Mouse (Mus musculus) cerebral cortex, adult 2 months (tissue): ENCODE results near the gene Cenpx.

Experiments used
- WGBS: fragments of 180-500 bp; shearing (Covaris S2); methylation state at CpG from one replicate; pipeline ENCODE4 v1.1.7; 2018; 5-methylcytosine and 5-hydroxymethylcytosine counted together

The Cenpx gene

GRCm38 (mm10) chr11:120703696-120704454, 9.7 kb downstream of the Cenpx start:
- 68% methylated on average over 15 of the region's 15 CpGs for WGBS

- 57% methylated on average over 10 of the region's 10 CpGs for WGBS
These were observed 15.8 kb downstream of the Cenpx start for GRCm38 (mm10) chr11:120697741-120698140.

- whole genome bisulfite sequencing: 87% methylated on average over 6 of the region's 6 CpGs
These were observed 17.0 kb downstream of the Cenpx start for GRCm38 (mm10) chr11:120696568-120696967.

GRCm38 (mm10) chr11:120695641-120696040, 17.9 kb downstream of the Cenpx start:
- 66% methylated on average over 12 of the region's 12 CpGs for WGBS

GRCm38 (mm10) chr11:120695184-120695583, 18.4 kb downstream of the Cenpx start:
- WGBS: 37% methylated on average over 4 of the region's 4 CpGs

GRCm38 (mm10) chr11:120693461-120693860, 20.1 kb downstream of the Cenpx start:
- 86% methylated on average over 3 of the region's 3 CpGs for WGBS

- 53% methylated on average over 4 of the region's 4 CpGs for WGBS
These were observed 21.0 kb downstream of the Cenpx start for GRCm38 (mm10) chr11:120692471-120693011.

GRCm38 (mm10) chr11:120689365-120689764, 24.2 kb downstream of the Cenpx start:
- 73% methylated on average over 3 of the region's 3 CpGs for WGBS

GRCm38 (mm10) chr11:120686650-120687272, 26.8 kb downstream of the Cenpx start:
- 59% methylated on average over 20 of the region's 20 CpGs for WGBS

GRCm38 (mm10) chr11:120684660-120685059, 28.9 kb downstream of the Cenpx start:
- 95% methylated on average over 2 of the region's 2 CpGs for WGBS

GRCm38 (mm10) chr11:120684086-120684485, 29.5 kb downstream of the Cenpx start:
- WGBS: 78% methylated on average over 2 of the region's 2 CpGs

GRCm38 (mm10) chr11:120683536-120683935, 30.0 kb downstream of the Cenpx start:
- WGBS: 86% methylated on average over 3 of the region's 3 CpGs

GRCm38 (mm10) chr11:120682683-120683082, 30.9 kb downstream of the Cenpx start:
- 85% methylated on average over 5 of the region's 5 CpGs for WGBS

GRCm38 (mm10) chr11:120679909-120680308, 33.6 kb downstream of the Cenpx start:
- 66% methylated on average over 3 of the region's 3 CpGs for WGBS

GRCm38 (mm10) chr11:120676951-120677350, 36.6 kb downstream of the Cenpx start:
- 97% methylated on average over 4 of the region's 4 CpGs for WGBS

- 77% methylated on average over 5 of the region's 5 CpGs for WGBS
These were observed 37.7 kb downstream of the Cenpx start for GRCm38 (mm10) chr11:120675875-120676274.

GRCm38 (mm10) chr11:120673594-120674122, 39.9 kb downstream of the Cenpx start:
- WGBS: 35% methylated on average over 12 of the region's 12 CpGs

GRCm38 (mm10) chr11:120672687-120673593, 40.6 kb downstream of the Cenpx start, which contains the start of gene Aspscr1:
Gene Aspscr1, plus strand, starts transcription at chr11:120672973.
- under 1% methylated on average over 83 of the region's 83 CpGs for WGBS

GRCm38 (mm10) chr11:120666617-120667016, 46.9 kb downstream of the Cenpx start:
- 44% methylated on average over 3 of the region's 3 CpGs for WGBS

GRCm38 (mm10) chr11:120665406-120665805, 48.1 kb downstream of the Cenpx start:
- 73% methylated on average over 3 of the region's 3 CpGs for WGBS

GRCm38 (mm10) chr11:120663714-120664113, 49.8 kb downstream of the Cenpx start:
- 88% methylated on average over 5 of the region's 5 CpGs for WGBS
